Comparison of ENCODE assay signal across 25 mouse cellular contexts in genomic region chr6:96439419-96439818, GRCm38 (mm10).
DNase-seq lines count a peak whose midpoint lies in the region; TF ChIP-seq lines count a peak whose summit lies in the region.
"Had no signal": no experiment of that assay in that cellular context is flagged by ENCODE, and none has a peak within 500 bp of the region (broad histone marks: within the 10 kb centered on the region; RNA-seq: fewer than 3 reads in every experiment).

No protein-coding gene starts in this region.

- no peak for TF ChIP-seq CTCF in left cerebral cortex, adult 2 months (IDR thresholded peaks at IDR 0.05)

- H3K27ac ChIP-seq in left cerebral cortex, adult 2 months = no peak overlapping the region
- H3K27ac ChIP-seq: embryonic facial prominence, embryonic 13.5 days; forebrain, embryonic 10.5 days; forebrain, embryonic 15.5 days; gastrocnemius, adult 2 months; hindbrain, embryonic 12.5 days; hindbrain, postnatal 0 days; limb, embryonic 12.5 days; neural tube, embryonic 12.5 days had no signal

- H3K4me3 ChIP-seq in left cerebral cortex, adult 2 months = no peak overlapping the region
- H3K4me3 ChIP-seq: embryonic facial prominence, embryonic 13.5 days; forebrain, embryonic 10.5 days; forebrain, embryonic 15.5 days; gastrocnemius, adult 2 months; hindbrain, embryonic 12.5 days; limb, embryonic 12.5 days; neural tube, embryonic 12.5 days had no signal

- intact Hi-C loops in left cerebral cortex, adult 2 months (cut with DNase I) = loop anchor here (10.0 kb wide), 2 partner anchors 565 to 955 kb away; no protein-coding TSS in a partner anchor

- DNase-seq in kidney, adult 11 months = peak; percentile 35
- DNase-seq in kidney, adult 18-20 months = no peak
- DNase-seq in kidney, adult 8-10 months = peak; percentile 25 to 43
- peak; percentile 14 for DNase-seq in kidney, postnatal 10 days
- peak; percentile 15 for DNase-seq in layer of hippocampus, adult 9-10 months (ENCODE audit: low spot score)
- no peak for DNase-seq in left cerebral cortex, adult 2 months (ENCODE audit: extremely low spot score in 1 of 2, low spot score in 2 of 2)
- DNase-seq in natural killer cell, adult 2 months (ENCODE audit: low spot score in 2 of 2) = no peak
- DNase-seq: adrenal gland, postnatal 14 days; cerebellum, adult 11 months; cerebellum, postnatal 10 days; gastrocnemius, adult 2 months; gastrocnemius, postnatal 36 days; heart, adult 18-20 months; heart, postnatal 36 days; lung, postnatal 36 days; right cerebral cortex, postnatal 4 days; thymus, adult 2 months; thymus, postnatal 4 days had no signal

Comparison
In these comparisons a context has a peak if more than half of its experiments do, and no peak if none do; other contexts are left out.
1. DNase-seq: peak in kidney, adult 11 months (single experiment), kidney, adult 8-10 months (2 of 2), kidney, postnatal 10 days (single experiment) and layer of hippocampus, adult 9-10 months (single experiment); none in kidney, adult 18-20 months (single experiment), left cerebral cortex, adult 2 months (0 of 2) and natural killer cell, adult 2 months (0 of 2).